Comparison of ENCODE assay signal across 21 mouse cellular contexts in genomic region chr13:54167036-54167435, GRCm38 (mm10). TPM values are rescaled to one million over a fixed set of nuclear protein-coding genes. Genes with fewer than 3 reads are reported as not detected.
"Had no signal": no experiment of that assay in that cellular context is flagged by ENCODE, and none has a peak within 500 bp of the region (broad histone marks: within the 10 kb centered on the region; RNA-seq: fewer than 3 reads in every experiment).

No protein-coding gene starts in this region.

- H3K4me3 ChIP-seq: megakaryocyte, embryonic 14.5 days; midbrain, embryonic 10.5 days; midbrain, embryonic 12.5 days; myocyte; neural tube, embryonic 13.5 days; neural tube, embryonic 15.5 days had no signal

- H3K9me3 ChIP-seq: midbrain, embryonic 10.5 days; midbrain, embryonic 12.5 days; neural tube, embryonic 13.5 days; neural tube, embryonic 15.5 days had no signal

- ATAC-seq: midbrain, embryonic 16.5 days had no signal

- H3K36me3 ChIP-seq: midbrain, embryonic 10.5 days; midbrain, embryonic 12.5 days; neural tube, embryonic 13.5 days; neural tube, embryonic 15.5 days had no signal

- H3K4me2 ChIP-seq: lung, embryonic 14.5 days; midbrain, embryonic 12.5 days; neural tube, embryonic 13.5 days; neural tube, embryonic 15.5 days had no signal

- DNase-seq: lung, adult 18-20 months; lung, embryonic 14.5 days; lung, postnatal 10 days; lung, postnatal 4 days; midbrain, embryonic 14.5 days; retina, postnatal 1 day; right cerebral cortex, adult 18-20 months; right cerebral cortex, postnatal 25 days; right cerebral cortex, postnatal 4 days; spleen, adult 18-20 months; thymus, adult 18-20 months; thymus, postnatal 14 days; thymus, postnatal 36 days had no signal

- H3K27ac ChIP-seq: midbrain, embryonic 10.5 days; midbrain, embryonic 12.5 days; neural tube, embryonic 13.5 days; neural tube, embryonic 15.5 days had no signal

- H3K9ac ChIP-seq: lung, embryonic 14.5 days; midbrain, embryonic 12.5 days; neural tube, embryonic 13.5 days; neural tube, embryonic 15.5 days had no signal

- H3K27me3 ChIP-seq: midbrain, embryonic 12.5 days; neural tube, embryonic 13.5 days; neural tube, embryonic 15.5 days had no signal

- H3K4me1 ChIP-seq: midbrain, embryonic 10.5 days; midbrain, embryonic 12.5 days; neural tube, embryonic 13.5 days; neural tube, embryonic 15.5 days had no signal

RNA-seq across cellular contexts. Expression of gene Hrh2, which starts 24.9 kb away (rescaled TPM):
- polyA plus RNA-seq: lung, embryonic 14.5 days; myocyte; neural tube, embryonic 11.5 days had no signal
